Mouse (Mus musculus) Patski (cell line): Measurements from ENCODE around the gene Arhgap42. TPM values are rescaled to one million over a fixed set of nuclear protein-coding genes. Genes with fewer than 3 reads are reported as not detected.

Experiments
- ATAC-seq: fragments of 100-300 bp; one replicate; pipeline ENCODE4 v1.8.0; 2021
- CTCF ChIA-PET: fragments of 350-600 bp; sonication (Branson Sonifier 250); formaldehyde crosslinking; loops from one replicate; lab custom pipeline; 2022; ENCODE audit warnings: inconsistent platforms; lab: Charles Lee
- POLR2A ChIA-PET: fragments of 350-600 bp; sonication (Branson Sonifier 250); formaldehyde crosslinking; loops from one replicate; lab custom pipeline; 2022; ENCODE audit warnings: antibody characterized with exemption, inconsistent platforms; lab: Charles Lee
- DNase-seq: peaks from one replicate; pipeline ENCODE4 v3.0.0-alpha.2; 2011; ENCODE audit warnings: low read depth, low spot score
- H3K27me3 ChIP-seq: fragments of 371-371 bp; one replicate; pipeline ENCODE4 v1.5.1; 2021
- CTCF ChIP-seq: fragments of 100-300 bp; IDR thresholded peaks from one replicate; pipeline ENCODE4 v1.5.1; 2021
- in situ Hi-C: fragments of 300-500 bp; cut with MboI; formaldehyde crosslinking; loops from 3 replicates; pipeline ENCODE4 v1.11.1; 2018; ENCODE audit warnings: low pct_unique_long_range_greater_than_20kb, mixed read lengths
- polyA plus RNA-seq: library from polyadenylated mRNA; unstranded; gene quantifications from one replicate; pipeline ENCODE4 v1.2.3, GENCODE M21; 2021

Gene Arhgap42
- polyA plus RNA-seq, 1 experiment from 2014 or later: 39.3 TPM

DNA sequence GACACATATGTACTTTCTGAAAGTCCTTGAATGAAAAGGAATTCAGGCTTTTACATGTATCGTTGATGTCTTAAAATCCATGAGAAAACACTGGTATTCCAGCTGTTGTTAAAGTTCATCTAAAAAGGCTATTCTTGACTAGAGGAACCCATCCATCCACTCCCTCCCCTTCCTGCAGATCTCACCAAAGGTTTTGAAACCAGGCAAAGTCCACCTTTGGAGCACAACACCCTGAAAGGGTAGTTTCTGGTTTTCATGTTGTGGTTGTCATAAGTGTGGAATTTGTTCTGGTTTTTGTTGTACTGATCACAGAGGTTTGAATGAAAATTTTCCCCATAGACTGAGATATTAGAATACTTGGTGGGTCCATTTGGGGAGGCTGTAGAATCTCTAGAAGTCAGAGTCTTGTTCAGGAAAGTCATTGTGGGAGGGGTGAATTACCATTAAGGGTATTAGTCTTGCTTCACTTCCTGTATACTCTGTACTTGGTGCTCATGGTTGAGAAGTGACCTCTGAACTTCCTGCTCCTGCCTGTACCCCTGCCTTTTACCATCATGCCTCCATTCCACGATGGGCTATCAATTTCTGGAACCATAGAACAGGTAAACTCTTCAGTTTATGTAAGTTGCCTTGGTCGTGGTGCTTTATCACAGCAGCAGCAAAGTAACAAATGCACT lies 27.4 kb downstream of the Arhgap42 start:
- H3K27me3 ChIP-seq: no peaks in the 10 kb centered on the region
- ATAC-seq (no peak), DNase-seq (no peak)
- no peak for TF ChIP-seq CTCF
- in situ Hi-C loops: no loop called here
- ChIA-PET POLR2A (no interaction called here), CTCF (no interaction called here)

DNA sequence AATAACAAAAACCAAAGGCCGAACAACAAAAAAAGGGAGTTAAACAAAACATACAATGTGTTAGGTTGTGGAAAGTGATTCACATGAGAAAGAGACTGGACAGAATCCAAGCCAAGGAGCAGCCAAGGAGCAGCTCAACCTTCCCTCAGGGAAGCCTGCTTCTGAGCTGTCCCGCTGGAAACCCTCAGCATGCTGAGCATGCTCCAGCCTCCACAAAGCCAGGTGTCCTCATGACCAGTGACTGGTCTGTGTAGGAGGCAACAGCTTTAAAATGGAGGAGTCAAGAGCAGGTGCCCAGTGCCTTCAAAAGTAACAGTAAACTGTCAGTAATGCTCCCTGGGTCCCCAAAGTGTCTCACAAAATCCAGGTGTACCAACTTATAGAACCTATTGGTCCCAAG lies 28.4 kb downstream of the Arhgap42 start:
- TF ChIP-seq CTCF: no peak
- no peak for ATAC-seq
- no peak for DNase-seq
- in situ Hi-C loops: no loop called here
- ChIA-PET POLR2A (no interaction called here), CTCF (no interaction called here)
- no peaks in the 10 kb centered on the region for H3K27me3 ChIP-seq

DNA sequence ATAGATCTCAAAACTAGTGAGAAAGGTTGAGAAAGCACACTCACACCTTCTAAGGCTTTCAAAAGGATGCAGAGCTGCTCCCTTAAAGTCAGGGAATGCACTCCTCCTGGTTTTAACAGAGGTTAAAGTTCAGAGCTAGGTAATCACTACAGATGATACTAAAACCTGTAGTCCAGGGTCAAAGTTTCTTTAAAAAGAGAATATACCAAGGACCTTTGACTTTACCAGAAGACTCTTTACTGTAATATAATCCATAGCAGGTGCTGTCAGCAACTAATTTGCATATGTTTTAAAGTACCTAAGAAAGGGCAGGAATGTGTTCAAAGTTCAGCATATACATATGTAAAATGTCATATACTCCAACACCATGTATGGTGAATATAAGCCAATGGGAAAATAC lies 30.7 kb downstream of the Arhgap42 start:
- CTCF ChIA-PET: no interaction called here
- in situ Hi-C loops: no loop called here
- TF ChIP-seq CTCF: no peak
- H3K27me3 ChIP-seq: no peaks in the 10 kb centered on the region
- DNase-seq (no peak), ATAC-seq (no peak)
- POLR2A ChIA-PET: no interaction called here

DNA sequence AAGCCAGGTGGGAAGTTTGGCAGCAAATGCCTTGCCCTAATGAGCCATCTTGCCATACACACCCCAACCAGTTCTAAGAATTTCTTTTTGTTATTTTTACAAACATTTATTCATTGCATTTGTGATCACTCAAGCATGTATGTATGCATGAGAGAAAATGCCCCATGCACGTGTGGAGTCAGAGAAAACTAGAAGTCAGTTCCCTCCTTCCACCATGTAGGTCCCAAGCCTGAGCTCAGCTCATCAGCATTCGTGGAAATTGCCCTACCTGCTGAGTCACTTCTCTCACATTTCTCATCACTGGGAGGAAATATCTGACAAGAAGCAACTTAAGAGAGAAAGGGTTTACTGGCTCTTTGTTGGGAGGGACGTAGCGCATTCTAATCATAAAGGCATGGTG lies 31.6 kb downstream of the Arhgap42 start:
- POLR2A ChIA-PET: no interaction called here
- no peak for ATAC-seq
- in situ Hi-C loops: no loop called here

DNA sequence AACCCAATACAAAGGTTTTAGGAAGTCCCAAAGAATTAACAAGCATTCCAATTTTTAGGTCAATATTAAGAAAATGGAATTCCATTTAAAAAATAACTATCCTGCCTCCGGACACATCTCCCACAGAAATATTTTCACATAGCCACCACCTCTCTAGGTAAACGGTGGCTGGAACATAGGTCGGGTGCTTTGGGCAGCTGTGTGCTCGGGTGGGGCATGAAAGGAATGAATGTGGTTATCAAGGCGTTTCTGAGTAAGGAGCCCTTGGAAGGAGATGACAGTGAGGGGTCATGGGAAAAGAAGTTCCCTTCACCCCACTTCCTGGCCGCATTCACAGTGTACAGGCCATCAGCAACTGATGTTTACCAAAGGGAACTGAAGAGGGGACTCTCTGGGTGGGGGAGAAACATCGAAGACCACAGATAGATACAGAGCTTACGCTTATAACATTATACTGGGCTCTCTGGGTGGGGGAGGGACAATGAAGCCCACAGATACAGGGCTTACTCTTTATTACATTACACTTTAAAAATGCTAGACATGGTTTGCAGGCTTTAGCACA lies 38.0 kb downstream of the Arhgap42 start:
- no peak for DNase-seq
- in situ Hi-C loops: no loop called here
- no peak for TF ChIP-seq CTCF
- CTCF ChIA-PET: interaction anchor here (1.0 kb wide), 1 partner anchor 104 kb away, joined by 3 read pairs; no protein-coding TSS in a partner anchor
- no peak for ATAC-seq
- H3K27me3 ChIP-seq: no peaks in the 10 kb centered on the region
- POLR2A ChIA-PET: no interaction called here

More for the DNA sequence above, 31.6 kb downstream of the Arhgap42 start:
- no peak for TF ChIP-seq CTCF
- peak; percentile 34 for DNase-seq
- H3K27me3 ChIP-seq: no peaks in the 10 kb centered on the region
- CTCF ChIA-PET: no interaction called here

DNA sequence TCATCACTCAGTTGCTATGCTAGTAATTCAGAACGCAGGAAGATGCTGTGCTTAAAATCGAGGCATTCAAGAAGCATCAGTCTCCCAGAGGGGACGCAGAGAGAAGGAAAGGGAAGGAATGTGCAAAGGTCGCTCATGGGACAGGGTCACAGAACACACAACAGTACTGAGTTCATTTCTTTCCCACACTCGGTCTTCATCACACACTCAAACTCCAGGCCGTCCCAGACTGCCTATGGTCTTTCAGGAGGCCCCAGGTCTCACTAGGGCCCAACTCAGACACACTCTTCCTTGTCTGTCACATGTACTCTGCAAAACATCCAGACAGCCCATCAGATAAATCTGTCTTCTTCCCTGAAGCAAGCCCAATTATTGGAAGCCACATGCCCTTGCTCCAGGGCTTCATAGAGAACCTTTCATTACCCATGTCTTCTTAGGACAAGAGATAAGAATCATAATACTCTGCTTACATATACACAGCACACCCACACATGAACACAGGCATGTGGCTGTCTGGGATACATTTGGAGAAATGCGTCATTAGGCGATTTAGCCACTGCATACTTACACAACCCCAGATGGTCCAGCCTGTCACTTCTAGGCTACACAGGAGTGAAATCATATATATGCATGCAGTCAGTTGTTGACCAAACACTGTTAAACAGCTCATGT lies 39.6 kb downstream of the Arhgap42 start:
- DNase-seq (no peak), ATAC-seq (no peak)
- no peak for TF ChIP-seq CTCF
- POLR2A ChIA-PET: no interaction called here
- in situ Hi-C loops: no loop called here
- CTCF ChIA-PET: no interaction called here
- H3K27me3 ChIP-seq: no peaks in the 10 kb centered on the region

DNA sequence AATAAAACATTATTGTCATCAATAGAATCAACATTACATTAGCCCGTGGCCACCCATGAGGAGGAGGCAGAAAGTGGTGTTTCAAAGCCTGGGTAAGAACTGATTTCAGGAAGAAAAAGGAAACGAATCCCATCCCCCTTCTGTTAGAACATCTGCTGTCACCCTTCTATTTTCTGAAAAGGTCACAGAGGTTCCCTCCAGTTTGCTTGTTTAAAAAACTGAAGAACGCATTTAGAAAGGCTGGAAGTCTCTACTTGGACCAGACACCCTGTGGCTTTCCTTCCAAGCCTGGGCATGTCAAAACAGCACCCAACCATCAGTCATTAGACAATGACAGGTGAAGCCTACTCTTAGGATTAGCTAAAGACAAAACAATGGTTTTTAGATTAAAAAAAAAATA lies 40.3 kb downstream of the Arhgap42 start:
- CTCF ChIA-PET: no interaction called here
- no peak for DNase-seq
- TF ChIP-seq CTCF: no peak
- no peak for ATAC-seq
- POLR2A ChIA-PET: no interaction called here
- no peaks in the 10 kb centered on the region for H3K27me3 ChIP-seq
- in situ Hi-C loops: no loop called here

DNA sequence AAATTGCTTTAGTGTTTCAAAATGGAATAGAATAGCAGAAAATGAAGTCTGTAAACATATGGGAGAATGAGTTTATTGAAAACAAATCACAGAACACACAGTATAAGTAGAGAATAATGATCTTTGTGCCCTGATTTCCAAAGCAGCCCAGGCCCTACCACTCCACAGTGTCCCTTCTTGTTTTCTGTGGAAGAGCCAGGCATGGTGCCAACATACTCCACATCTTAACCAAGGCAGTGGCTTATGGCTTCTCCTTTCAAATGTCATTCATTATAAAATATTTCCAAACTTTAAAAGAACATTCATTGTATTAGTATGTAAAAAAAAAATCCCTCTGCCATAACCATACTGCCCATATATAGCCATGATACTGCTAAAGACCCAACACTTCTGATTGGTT lies 42.9 kb downstream of the Arhgap42 start:
- ATAC-seq (no peak), DNase-seq (no peak)
- no peaks in the 10 kb centered on the region for H3K27me3 ChIP-seq
- POLR2A ChIA-PET: no interaction called here
- in situ Hi-C loops: no loop called here
- CTCF ChIA-PET: interaction anchor here (1.8 kb wide), 1 partner anchor 15 kb away, joined by 4 read pairs; no protein-coding TSS in a partner anchor
- TF ChIP-seq CTCF: no peak

DNA sequence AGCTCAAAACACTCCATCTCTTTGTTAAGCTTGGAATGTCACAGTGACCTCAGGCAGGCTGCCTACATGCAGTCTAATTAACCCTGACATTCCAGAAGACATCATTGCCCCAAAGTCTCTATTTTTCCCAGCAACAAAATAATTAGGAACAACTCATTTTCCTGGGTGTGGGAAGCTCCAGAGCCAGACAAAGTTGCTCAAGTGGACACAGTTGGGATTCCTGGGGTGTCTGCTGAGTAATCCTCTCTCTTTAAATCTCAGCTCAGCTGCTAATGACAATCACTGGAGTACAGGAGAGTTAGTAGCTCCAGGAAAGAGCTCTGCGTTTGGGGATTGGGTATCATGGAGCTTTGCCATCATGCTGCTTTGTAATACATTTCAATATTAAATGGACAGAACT lies 44.4 kb downstream of the Arhgap42 start:
- peak; percentile 62 for DNase-seq
- H3K27me3 ChIP-seq: no peaks in the 10 kb centered on the region
- ChIA-PET CTCF (no interaction called here), POLR2A (interaction anchor here (1.1 kb wide), 1 partner anchor 17 kb away, joined by 3 read pairs; no protein-coding TSS in a partner anchor)
- in situ Hi-C loops: no loop called here
- peak; percentile 93 for ATAC-seq
- no peak for TF ChIP-seq CTCF

DNA sequence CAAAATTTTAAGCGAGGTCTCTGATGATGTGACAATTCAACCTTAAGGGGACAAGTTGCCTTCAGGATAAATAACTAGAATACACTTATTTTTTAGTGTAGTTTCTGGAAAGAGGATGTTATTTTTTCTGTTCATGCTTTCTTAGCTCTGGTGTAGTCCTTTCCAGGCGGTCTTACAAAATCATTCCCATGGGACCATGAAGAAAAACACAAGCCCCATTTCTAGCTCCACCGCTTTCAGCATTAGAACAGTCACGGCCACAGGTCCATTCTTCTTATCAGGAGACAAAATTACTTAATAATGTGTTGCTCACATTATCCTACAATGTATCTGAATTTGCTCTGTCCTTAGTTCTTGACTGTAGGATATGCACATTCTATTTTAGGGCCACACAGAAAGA lies 46.2 kb downstream of the Arhgap42 start:
- ATAC-seq (no peak), DNase-seq (no peak)
- no peaks in the 10 kb centered on the region for H3K27me3 ChIP-seq
- in situ Hi-C loops: no loop called here
- ChIA-PET POLR2A (interaction anchor here (0.6 kb wide), 1 partner anchor 11 kb away, joined by 3 read pairs; no protein-coding TSS in a partner anchor), CTCF (interaction anchor here (2.1 to 2.9 kb wide), 2 partner anchors 11 to 16 kb away, joined by 5 to 13 read pairs; no protein-coding TSS in a partner anchor)
- TF ChIP-seq CTCF: no peak

DNA sequence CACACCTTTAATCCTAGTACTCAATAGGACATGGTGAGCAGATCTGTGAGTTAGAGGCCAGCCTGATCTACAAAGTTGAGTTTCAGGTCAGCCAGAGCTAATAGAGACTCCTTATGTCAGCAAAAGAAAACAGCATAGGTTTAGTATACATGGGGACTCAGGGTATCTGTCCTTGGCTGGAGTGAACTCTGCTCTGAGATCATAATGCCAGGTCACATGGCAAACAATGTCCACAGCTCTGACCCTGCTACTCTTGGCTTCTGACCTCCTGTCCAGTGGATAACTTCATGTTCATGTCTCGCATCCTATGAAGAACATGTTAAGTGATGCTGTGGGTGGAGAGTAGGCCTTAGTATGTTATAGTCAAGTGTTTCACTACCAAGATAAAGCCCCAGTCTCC lies 48.1 kb downstream of the Arhgap42 start:
- no peak for TF ChIP-seq CTCF
- in situ Hi-C loops: no loop called here
- CTCF ChIA-PET: interaction anchor here (2.1 to 2.9 kb wide), 2 partner anchors 12 to 14 kb away, joined by 5 to 13 read pairs; no protein-coding TSS in a partner anchor
- no peak for ATAC-seq
- no peaks in the 10 kb centered on the region for H3K27me3 ChIP-seq
- no peak for DNase-seq
- POLR2A ChIA-PET: no interaction called here
